Mouse (Mus musculus): ENCODE results near the gene Cyp2w1. TPM values are rescaled to one million over a fixed set of nuclear protein-coding genes. Genes with fewer than 3 reads are reported as not detected.

Gene Cyp2w1
- total and polyA plus RNA-seq, 3 experiments: not detected

GRCm38 (mm10) chr5:139344687-139345363 lies 7.6 kb upstream of the Cyp2w1 start (continued):
- TF ChIP-seq CTCF (IDR thresholded peaks at IDR 0.05 in 2 of 3, conservative IDR thresholded peaks at IDR 0.05 in 1 of 3; ENCODE audit: control insufficient read depth in 1 of 3, insufficient read depth in 1 of 3, low read depth in 2 of 3, low read length in 3 of 3, poor library complexity in 1 of 3, severe bottlenecking in 1 of 3): no peak
- TF ChIP-seq RAD21 (IDR thresholded peaks at IDR 0.05; ENCODE audit: low read depth, low read length): no peak
- TF ChIP-seq UBTF (IDR thresholded peaks at IDR 0.05; ENCODE audit: borderline replicate concordance, insufficient read depth, low read depth, low read length): no peak
- no peak; the same call in 1 of the 2 replicates for TF ChIP-seq KAT2A (conservative IDR thresholded peaks at IDR 0.05; ENCODE audit: low read depth, low read length)
- peak; percentile 71 to 75; a peak in 3 of 4 replicates for TF ChIP-seq POLR2A (IDR thresholded peaks at IDR 0.05; ENCODE audit: control insufficient read depth in 1 of 2, insufficient read depth in 1 of 2, low read depth in 1 of 2, low read length in 2 of 2, poor library complexity in 1 of 2)
- no peak for TF ChIP-seq ZNF384 (IDR thresholded peaks at IDR 0.05; ENCODE audit: low read depth, low read length)
- 0 out of 2 replicates have a peak, but pooled peaks have one; percentile 29 for TF ChIP-seq ETS1 (IDR thresholded peaks at IDR 0.05; ENCODE audit: low read depth, low read length)
- TF ChIP-seq RCOR1 (IDR thresholded peaks at IDR 0.05; ENCODE audit: low read depth, low read length): no peak
- peak; percentile 68; the same call in 1 of the 2 replicates for TF ChIP-seq ZMIZ1 (IDR thresholded peaks at IDR 0.05; ENCODE audit: low read depth, low read length)
- TF ChIP-seq MAFK (IDR thresholded peaks at IDR 0.05; ENCODE audit: borderline replicate concordance, low read depth, low read length): no peak
- TF ChIP-seq GABPA (IDR thresholded peaks at IDR 0.05; ENCODE audit: low read depth, low read length): no peak
- TF ChIP-seq MAX (IDR thresholded peaks at IDR 0.05; ENCODE audit: low read length): no peak
- TF ChIP-seq TBP (IDR thresholded peaks at IDR 0.05; ENCODE audit: low read depth, low read length): peak; percentile 69
- TF ChIP-seq NELFE (IDR thresholded peaks at IDR 0.05; ENCODE audit: low read depth, low read length): peak; percentile 66
- TF ChIP-seq MYB (IDR thresholded peaks at IDR 0.05; ENCODE audit: low read depth, low read length): no peak
- TF ChIP-seq MXI1 (IDR thresholded peaks at IDR 0.05; ENCODE audit: low read depth, low read length): peak; percentile 84; the same call in 1 of the 2 replicates

- Histone ChIP-seq H3K4me1 (ENCODE audit: control insufficient read depth in 1 of 2, insufficient read depth in 2 of 2, low read length in 2 of 2) (peaks cover 0 to 5% of the 10 kb centered on the region in 2 experiments; a peak in 1 of 4 replicates), H3K9ac (ENCODE audit: control insufficient read depth, low read depth, low read length, poor library complexity, severe bottlenecking) (peak overlapping the region; percentile 30), H3K4me3 (ENCODE audit: control insufficient read depth in 1 of 2, insufficient read depth in 1 of 2, low read depth in 2 of 2, low read length in 2 of 2) (peak overlapping the region; percentile 45 to 54), H3K27ac (ENCODE audit: control insufficient read depth, low read depth, low read length) (no peak overlapping the region), H3K27me3 (ENCODE audit: control insufficient read depth in 1 of 2, insufficient read depth in 2 of 2, low read length in 2 of 2) (no peaks in the 10 kb centered on the region), H3K9me3 (replicated peaks; ENCODE audit: insufficient read depth, low read length) (no peaks in the 10 kb centered on the region), H3K36me3 (ENCODE audit: control insufficient read depth in 1 of 2, insufficient read depth in 2 of 2, low read length in 2 of 2) (no peaks in the 10 kb centered on the region; a peak in 1 of 4 replicates), H3K79me2 (ENCODE audit: control insufficient read depth, insufficient read depth, low read length, poor library complexity) (peaks cover 17% of the 10 kb centered on the region)
- no peak for TF ChIP-seq TAL1 (IDR thresholded peaks at IDR 0.05; ENCODE audit: low read length)
- no peak for TF ChIP-seq ZNF384 (IDR thresholded peaks at IDR 0.05; ENCODE audit: low read depth, low read length)
- TF ChIP-seq MXI1 (IDR thresholded peaks at IDR 0.05; ENCODE audit: low read depth, low read length): no peak
- TF ChIP-seq MAZ (IDR thresholded peaks at IDR 0.05; ENCODE audit: low read depth, low read length): no peak
- no peak for TF ChIP-seq USF1 (IDR thresholded peaks at IDR 0.05; ENCODE audit: low read depth, low read length)
- no peak for TF ChIP-seq BHLHE40 (IDR thresholded peaks at IDR 0.05; ENCODE audit: borderline replicate concordance, low read depth, low read length)
- no peak for TF ChIP-seq ZMIZ1 (IDR thresholded peaks at IDR 0.05; ENCODE audit: low read depth, low read length)
- no peak for TF ChIP-seq EP300 (IDR thresholded peaks at IDR 0.05; ENCODE audit: low read depth in 1 of 2, low read length in 2 of 2)
- no peak for TF ChIP-seq RCOR1 (IDR thresholded peaks at IDR 0.05; ENCODE audit: low read depth, low read length)
- no peak for TF ChIP-seq POLR2A (IDR thresholded peaks at IDR 0.05; ENCODE audit: control insufficient read depth in 1 of 2, insufficient read depth in 1 of 2, low read depth in 1 of 2, low read length in 2 of 2, poor library complexity in 1 of 2)
- TF ChIP-seq HCFC1 (IDR thresholded peaks at IDR 0.05; ENCODE audit: low read depth, low read length): no peak
- no peak for TF ChIP-seq SIN3A (IDR thresholded peaks at IDR 0.05; ENCODE audit: low read length)
- no peak for TF ChIP-seq UBTF (IDR thresholded peaks at IDR 0.05; ENCODE audit: borderline replicate concordance, insufficient read depth, low read depth, low read length)
- TF ChIP-seq TCF12 (IDR thresholded peaks at IDR 0.05; ENCODE audit: low read depth, low read length): no peak
- TF ChIP-seq ZKSCAN1 (IDR thresholded peaks at IDR 0.05; ENCODE audit: low read depth, low read length): no peak
- no peak for DNase-seq (ENCODE audit: low read depth, low spot score)
Measured at GRCm38 (mm10) chr5:139345364-139345714, 7.1 kb upstream of the Cyp2w1 start.

Measured in MEL (cell line).